Mouse (Mus musculus) cerebellum, postnatal 10 days (tissue): ENCODE data around the gene Prkcq.
A peak's percentile ranks its signal among the peaks of the same experiment; 100 is the strongest.
"Not testable (repeated sequence)": the region's sequence is repeated elsewhere in the genome, so short reads cannot be mapped to it uniquely, and the experiment has no call there.

Experiments
- DNase-seq, 2 experiments: peaks; one replicate each; pipeline ENCODE4 v3.0.0; 2021; ENCODE audit warnings: mixed read lengths in 2 of 2

Gene Prkcq

DNA sequence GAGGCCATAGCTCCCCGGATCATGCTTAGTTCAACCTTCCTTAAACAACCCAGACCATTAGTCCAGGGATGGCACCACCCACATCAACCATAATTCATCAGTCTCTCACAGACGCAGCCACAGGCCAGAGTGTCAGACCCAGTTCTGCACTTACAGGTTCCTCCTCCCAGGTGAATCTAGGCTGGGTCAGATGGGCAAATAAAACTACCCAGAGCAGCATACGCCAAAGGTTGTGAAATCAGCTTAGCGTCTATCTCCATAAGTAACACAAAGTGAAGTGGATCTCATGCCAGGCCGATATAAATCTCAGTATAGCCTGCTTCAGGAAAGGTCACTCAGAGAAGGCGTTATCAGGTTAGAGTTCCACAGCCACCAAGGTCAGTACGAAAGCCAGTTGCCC lies 126.9 kb downstream of the Prkcq start:
- DNase-seq: no peak

DNA sequence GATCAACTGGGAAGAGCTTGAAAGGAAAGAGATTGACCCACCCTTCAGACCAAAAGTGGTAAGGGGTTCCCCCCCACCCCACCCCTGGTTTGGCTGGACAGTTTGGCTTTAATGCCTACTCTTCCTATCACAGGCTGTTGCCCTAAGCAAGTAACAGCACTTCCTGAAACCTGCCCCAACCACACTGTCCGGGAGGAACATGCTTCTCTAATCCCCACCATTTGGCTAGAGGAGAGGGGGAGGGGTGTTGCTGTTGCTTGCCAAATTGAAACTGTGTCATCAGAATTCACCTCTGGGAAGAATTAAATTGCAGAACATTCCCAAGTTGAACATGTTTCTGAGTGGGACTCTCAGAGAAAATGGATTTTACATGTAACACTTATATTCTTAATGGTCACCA lies 127.5 kb downstream of the Prkcq start:
- DNase-seq: no peak

DNA sequence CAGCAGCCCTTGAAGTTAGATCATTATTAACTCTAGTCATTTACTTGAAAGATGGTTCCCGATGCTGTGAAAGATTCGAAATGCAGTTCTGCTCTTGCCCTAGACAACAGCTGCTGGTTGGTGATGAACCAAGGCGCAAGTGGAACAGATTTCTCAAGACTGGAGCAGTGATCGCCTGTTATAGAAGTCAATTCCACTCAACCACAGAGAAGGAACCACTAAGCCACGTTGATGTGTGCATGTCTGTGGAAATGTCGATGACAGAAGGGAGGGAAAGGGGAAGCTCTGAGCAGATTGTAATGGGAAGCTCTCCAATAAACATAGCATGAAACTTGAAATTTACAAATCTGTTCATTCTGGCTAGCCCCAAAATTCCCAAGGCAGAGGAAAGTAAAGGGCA lies 128.5 kb downstream of the Prkcq start:
- no peak for DNase-seq

DNA sequence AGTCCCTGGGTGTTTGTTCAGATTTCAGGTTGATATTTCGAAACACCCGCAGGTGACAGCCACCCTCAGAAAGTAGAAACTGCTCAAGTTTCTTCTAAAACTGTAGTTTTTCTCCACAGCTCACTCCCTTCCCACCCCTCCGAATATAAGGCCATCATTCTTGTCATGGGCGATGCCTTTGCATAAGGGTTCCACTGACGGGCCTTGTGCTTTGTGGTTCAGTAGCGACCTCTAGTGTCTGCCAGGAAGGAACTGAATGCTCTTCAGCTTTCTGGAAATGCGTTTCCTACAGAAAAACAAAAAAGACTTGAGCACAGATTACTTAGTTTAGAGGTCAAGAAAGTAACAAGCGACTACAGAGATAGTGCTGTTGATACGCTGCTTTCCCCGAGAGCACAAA lies 148.3 kb downstream of the Prkcq start:
- DNase-seq: peak; percentile 67 to 75

DNA sequence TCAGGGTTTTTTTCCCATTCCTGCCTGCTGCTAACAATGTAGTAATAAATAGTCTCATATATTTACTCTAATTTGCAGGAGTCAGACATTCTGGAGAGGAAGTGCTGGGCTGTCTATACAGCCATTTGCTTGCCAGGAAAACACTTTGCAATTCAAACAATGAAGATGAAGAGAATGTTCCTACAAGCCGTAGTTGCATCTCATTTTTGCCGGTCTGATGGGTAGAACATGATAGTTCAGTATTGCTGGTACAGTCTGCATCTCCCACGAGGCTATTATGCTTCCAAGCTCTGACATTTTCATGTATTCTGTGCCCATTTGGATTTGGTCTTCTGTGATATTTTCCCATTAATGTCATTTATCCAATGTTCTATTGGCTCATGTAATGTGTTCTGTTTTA lies 150.5 kb downstream of the Prkcq start:
- no peak for DNase-seq

DNA sequence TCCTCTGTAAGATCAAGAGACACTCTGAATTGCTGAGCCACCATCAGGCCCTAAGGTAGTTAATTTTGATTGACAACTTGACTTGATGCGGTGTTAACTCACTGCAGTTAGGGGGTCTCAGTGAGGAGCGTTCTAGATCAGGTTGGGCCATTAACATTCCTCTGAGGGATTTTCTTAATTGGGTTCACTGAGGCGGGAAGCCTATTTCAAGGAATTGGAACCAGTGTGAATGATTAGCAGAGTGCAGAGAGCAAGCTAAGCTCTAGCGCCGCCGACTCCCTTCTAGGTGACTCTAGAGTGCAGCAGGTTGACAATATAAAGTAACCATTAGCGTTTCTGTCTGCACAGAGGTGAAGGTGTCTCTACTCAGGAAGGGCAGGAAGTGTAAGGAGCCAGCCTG lies 155.4 kb downstream of the Prkcq start:
- no peak for DNase-seq

DNA sequence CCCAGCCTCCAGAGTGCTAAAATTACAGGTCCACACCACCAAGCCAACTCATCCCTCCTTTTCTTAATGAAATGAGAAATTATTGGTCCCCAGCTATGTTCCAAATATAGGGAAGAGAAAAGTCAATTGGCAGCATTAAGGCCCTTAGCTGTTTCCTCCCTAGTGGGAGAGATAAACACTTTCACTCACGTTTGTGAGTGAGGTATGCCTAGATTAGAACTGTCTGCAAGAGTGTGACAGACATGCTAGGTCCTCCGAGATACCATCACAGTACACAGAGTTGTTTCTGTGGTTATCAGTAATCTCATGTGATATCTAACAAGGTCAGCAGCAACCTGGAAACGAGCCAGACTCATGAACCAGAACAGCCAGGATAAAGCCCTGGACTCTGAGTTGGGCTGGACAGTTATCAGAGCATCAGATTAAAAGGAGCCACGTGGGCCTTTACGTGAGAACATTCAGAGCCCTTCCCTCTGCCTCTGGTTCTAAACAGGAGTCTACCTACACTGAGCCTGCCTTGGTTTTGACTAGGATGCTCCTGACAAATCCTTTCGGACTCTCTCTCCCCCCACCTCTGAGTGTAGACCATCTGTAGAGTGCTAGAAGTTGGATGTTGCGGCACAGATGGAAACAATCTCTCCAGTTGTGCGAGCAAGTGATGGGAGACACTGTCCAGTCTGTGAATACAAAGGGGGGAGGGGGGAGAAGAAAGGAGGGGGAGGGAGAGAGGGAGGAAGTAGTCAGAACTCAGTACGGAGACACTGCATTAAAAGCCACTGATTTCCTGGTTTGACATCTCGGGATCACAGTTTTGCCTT lies 157.7 kb downstream of the Prkcq start:
- DNase-seq: peak; percentile 20 to 30

DNA sequence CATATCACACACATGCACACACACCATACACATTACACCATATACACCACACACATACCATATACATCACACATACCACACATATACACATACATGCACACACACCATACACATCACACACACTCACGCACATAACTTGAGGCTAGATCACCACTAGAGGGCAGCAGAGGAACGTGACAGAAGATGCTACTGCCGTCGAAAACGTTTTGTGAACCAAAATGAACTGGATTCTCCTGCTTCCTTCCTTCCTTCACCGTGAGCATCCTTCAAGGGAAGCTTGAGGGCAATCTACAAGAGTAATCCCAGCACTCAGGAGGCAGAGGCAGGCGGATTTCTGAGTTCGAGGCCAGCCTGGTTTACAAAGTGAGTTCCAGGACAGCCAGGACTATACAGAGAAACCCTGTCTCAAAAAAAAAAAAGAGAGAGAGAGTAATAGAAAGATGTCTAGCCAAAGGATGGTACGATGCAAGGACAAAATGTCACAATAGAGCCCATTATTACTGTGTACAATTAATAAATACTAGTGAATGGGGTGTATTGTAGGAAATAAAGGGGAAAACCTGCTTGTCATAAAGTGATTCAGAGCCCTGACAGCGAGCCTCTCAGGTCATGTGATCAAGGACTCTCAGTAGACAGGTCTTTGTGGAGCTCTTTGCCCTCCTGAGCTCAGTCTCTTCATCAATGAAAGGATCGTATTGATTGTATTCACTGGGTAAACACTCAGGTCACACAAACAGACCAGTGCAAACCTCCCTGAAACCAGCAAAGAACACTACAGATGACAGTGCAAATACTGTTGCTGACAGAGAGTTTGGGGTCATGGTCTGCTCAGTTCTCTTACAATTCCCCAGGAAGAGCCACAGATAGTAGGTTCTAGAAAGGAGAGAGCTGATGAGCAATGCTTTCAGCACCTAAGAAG lies 159.9 kb downstream of the Prkcq start:
- DNase-seq: peak; percentile 87 to 93

DNA sequence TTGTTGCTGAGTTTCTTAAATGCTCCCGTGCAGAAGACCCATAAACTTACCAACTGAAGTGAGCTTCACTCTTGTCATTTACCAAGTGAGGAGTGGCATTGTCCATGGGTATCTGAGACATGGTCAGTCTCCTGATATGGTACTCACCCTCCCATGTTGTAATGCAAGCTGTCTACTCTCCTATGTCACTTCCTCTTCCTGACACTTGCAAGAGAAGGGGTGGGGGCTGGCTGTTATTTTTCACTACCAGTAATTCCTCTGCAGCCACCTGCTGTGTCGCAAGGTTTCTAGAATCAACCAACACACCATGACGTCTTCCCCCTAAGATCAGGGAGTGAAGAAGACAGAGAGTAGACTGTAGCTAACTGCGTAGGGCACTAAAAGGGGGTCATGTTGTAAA lies 160.6 kb downstream of the Prkcq start:
- DNase-seq: no peak

DNA sequence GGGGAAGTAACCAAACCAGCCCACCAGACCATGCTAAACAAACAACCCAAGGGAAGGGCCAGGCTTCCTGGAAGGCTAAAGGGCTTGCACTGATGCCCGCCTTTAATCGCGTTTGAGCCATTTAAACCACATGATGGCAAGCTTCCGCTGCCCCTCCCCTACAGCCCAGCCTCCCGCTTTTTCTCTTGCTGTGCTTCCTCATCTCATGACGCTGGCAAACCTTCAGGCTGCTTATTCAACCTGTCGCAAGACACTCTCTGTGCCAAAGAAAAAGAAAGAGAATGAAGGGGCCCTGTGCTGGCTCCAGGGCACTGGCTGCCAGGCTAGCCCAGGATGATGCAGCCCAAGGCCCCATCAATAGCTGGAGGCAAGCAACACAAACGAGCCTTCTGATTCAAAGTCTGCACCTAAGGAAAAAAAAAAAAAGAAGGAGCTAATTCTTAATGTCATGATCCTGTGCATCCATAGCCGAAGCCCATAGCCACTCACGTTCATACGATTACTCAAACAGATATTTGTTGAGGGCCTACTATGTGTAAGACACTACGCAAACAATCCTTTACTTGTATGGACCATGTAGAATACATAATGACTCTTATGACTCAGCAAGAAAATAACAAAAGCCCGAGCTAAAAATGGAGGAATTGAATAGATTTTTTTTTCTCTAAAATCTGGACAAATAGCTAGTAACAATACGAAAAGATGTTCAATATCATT lies 161.6 kb downstream of the Prkcq start:
- peak; percentile 83 to 89 for DNase-seq

DNA sequence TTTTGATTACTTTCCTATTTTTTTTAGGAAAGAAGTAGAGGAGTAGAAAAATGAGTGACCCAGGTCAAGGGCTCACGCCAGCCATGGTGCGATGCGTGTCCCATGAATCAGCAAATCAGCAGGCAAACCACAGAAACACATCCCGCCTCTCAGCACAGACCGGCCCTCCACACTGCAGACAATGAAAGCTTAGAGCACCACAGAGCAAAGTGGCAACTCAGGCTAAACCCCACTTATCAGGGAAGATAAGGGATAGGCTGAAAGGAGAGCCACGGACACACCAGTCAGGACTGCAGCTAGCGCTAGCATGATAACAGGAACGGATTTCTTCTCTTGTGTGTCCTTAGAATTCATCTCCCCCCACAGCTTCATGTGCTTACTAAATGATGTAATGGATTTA lies 164.4 kb downstream of the Prkcq start:
- DNase-seq: no peak

DNA sequence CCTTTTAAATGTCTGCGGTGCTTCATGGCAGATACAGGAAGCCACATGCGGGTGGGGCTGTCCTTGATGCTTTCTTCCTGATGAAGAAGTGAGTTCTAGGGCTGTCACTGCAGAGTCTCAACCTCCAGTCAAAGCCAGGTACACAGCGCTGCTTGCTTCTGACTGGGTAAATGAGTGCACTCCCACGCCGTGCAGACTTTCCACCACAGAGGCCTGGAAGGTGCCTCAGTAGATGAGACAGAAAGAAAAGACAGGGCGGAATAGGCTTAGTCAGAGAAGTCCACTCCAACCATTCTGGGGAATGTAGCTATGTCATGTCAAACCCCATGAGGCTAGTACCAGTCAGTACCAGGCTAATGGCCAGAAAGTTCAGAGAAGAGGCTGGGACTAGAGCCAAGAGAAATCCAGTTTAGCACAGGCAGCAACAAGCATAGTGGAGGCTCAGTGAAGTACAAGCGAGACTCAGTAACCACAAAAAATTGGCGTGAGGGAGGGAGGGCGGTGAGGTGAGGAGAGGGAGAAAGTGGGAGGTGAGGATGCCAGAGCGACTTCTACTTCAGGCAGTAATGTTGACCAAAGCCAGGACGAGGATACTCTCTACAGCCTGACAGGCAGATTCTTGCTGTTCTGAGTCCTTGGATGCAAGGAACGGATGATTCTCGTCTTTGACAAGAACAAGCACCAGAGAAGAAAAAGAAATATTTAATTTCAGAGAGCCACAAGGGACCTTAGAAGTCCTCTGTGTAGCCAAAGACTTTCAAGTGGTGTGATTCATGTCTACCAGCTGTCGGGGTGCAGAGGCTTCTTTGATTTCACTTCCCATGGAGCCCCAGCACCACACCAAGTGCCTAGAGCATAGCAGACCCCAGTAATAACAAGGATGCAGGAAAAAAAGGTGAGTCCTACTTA lies 167.3 kb downstream of the Prkcq start:
- peak; percentile 63 to 82 for DNase-seq

DNA sequence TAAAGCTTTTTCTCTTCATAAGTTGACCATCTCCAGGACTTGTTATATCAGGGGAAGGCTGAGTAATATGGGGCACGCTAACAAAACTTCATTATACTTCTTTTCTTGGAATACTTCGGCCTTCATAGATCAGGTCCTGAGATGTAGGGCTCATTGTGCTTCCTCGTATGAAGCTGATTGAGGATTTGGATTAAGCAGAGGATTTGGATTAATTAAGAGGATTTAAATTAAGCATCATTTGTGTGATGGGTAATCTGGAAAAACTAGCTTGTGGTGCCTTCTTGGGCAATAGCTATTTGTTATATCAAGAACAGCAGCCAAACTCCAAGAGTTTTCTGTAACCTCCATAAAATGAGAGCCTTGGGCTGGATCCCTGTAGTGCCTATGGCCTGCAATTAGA lies 172.8 kb downstream of the Prkcq start:
- no peak for DNase-seq

DNA sequence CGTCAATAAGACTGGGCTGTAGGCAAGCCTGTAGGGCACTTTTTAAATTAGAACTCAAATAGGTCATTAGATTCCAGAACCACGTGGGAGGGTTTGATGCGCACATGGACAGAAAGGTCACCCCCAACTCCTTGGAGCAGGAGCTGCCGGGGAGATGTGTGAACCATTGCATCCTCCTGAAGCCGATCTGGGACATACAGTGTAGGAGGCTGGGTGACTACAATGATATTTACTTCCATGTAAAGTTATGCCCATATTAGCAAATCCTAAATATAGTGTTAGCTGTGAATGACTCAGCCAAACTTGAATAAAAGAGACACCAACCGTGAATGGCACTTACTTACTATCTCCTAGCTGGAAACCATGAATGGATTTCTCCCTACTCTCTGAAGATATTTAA lies 174.5 kb downstream of the Prkcq start:
- not testable (repeated sequence) for DNase-seq

DNA sequence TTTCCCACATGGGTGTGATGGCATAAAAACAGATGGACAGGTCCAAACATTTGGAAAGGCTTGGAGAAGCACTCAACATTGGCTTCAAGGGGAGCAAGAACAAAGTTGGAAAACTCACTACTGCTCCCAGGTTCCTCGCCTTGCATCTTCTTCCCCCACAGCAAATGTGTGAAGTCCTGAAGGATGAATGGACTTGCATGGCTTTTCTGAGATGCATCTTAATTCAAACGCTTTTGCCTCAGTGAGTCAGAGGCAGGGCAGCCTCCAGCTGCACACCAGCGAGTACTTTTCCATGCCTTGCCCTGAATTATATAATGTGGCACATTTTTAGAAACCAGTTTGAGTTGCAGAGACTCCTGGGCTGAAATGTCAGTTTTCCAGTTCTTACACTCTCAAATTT lies 175.9 kb downstream of the Prkcq start:
- no peak for DNase-seq
